Mouse (Mus musculus) G1E (cell line): Measurements from ENCODE around the gene Six2. TPM values are rescaled to one million over a fixed set of nuclear protein-coding genes. Genes with fewer than 3 reads are reported as not detected.

Experiments used
- ATAC-seq: 2 replicates; pipeline ENCODE4 v1.8.0; 2016; ENCODE audit warnings: mild to moderate bottlenecking; ENCODE audit not compliant: insufficient number of reproducible peaks, poor library complexity, low FRiP score, severe bottlenecking; ENCODE audit errors: extremely low read depth
- DNase-seq: peaks from one replicate; pipeline ENCODE4 v3.0.0; 2012; ENCODE audit warnings: low spot score
- H3K27me3 ChIP-seq: 2 replicates; pipeline ENCODE4 v1.6.1; 2012; ENCODE audit warnings: mild to moderate bottlenecking, low read length, inconsistent platforms; ENCODE audit not compliant: insufficient read depth
- H3K36me3 ChIP-seq: replicated peaks from 2 replicates; pipeline ENCODE3; 2012; ENCODE audit warnings: mild to moderate bottlenecking, inconsistent platforms
- H3K4me1 ChIP-seq: 2 replicates; pipeline ENCODE4 v1.6.1; 2012; ENCODE audit warnings: low read depth, low read length, inconsistent platforms, mixed read lengths; ENCODE audit not compliant: insufficient read depth
- H3K4me3 ChIP-seq: 2 replicates; pipeline ENCODE4 v1.5.1; 2012; ENCODE audit warnings: low read depth, mild to moderate bottlenecking, inconsistent platforms, low read length, moderate library complexity, mixed read lengths
- H3K9me3 ChIP-seq: replicated peaks from 2 replicates; pipeline ENCODE4 v1.6.1; 2012; ENCODE audit warnings: inconsistent platforms
- CTCF ChIP-seq: IDR thresholded peaks from 2 replicates; pipeline ENCODE4 v1.5.1; 2012; ENCODE audit warnings: low read depth, low read length, inconsistent platforms, mixed read lengths
- GATA1 ChIP-seq: IDR thresholded peaks from 2 replicates; pipeline ENCODE4 v1.6.1; 2012; ENCODE audit warnings: borderline replicate concordance, low read length, inconsistent platforms, mixed read lengths
- GATA2 ChIP-seq: IDR thresholded peaks from 2 replicates; pipeline ENCODE4 v1.6.1; 2012; ENCODE audit warnings: low read depth, low read length, inconsistent platforms, borderline replicate concordance
- POLR2AphosphoS5 ChIP-seq: IDR thresholded peaks from 2 replicates; pipeline ENCODE4 v1.6.1; 2012; ENCODE audit warnings: low read depth, low read length, inconsistent platforms; ENCODE audit not compliant: insufficient replicate concordance
- TAL1 ChIP-seq: conservative IDR thresholded peaks from 2 replicates; pipeline ENCODE4 v1.6.1; 2012; ENCODE audit warnings: low read depth, low read length, inconsistent platforms, mixed read lengths
- polyA plus RNA-seq: library from polyadenylated mRNA; stranded (reverse); fragments of >175 nt; gene quantifications from 2 replicates; pipeline ENCODE4 v1.2.3, GENCODE M21; 2012
- total RNA-seq, 2 experiments: library from RNA; stranded (forward) in 1 of 2; stranded (reverse) in 1 of 2; fragments of 200-1000 nt in 1 of 2; fragments of >200 nt in 1 of 2; fragmentation: Nextera tagmentation in 1 of 2; gene quantifications; 2 replicates each; pipeline ENCODE4 v1.2.3; 2014 to 2017

Six2 gene
- total and polyA plus RNA-seq, 3 experiments = not detected

DNA sequence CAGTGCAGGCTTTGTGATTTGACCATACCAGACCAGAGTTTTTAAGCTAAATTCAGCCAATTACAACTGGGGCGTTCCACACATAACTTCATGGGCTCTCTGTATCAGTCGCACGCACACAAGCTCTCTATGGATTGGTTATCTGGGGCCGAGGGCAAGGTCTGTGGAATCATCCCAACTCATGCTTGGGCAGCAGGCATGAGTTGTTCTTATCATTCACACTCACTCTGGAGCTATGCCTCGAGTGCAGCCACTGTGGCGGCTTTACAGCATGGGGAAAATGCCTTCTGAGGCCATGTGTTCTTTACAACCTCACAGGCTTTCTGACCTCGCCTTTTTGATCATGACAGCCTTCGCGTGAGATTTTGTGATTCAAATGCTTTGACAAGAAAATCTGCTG is 37.9 kb upstream of the Six2 start:
- no peak for TF ChIP-seq GATA1
- no peak for TF ChIP-seq TAL1
- TF ChIP-seq CTCF = no peak
- no peak for TF ChIP-seq POLR2AphosphoS5
- TF ChIP-seq GATA2 = no peak

DNA sequence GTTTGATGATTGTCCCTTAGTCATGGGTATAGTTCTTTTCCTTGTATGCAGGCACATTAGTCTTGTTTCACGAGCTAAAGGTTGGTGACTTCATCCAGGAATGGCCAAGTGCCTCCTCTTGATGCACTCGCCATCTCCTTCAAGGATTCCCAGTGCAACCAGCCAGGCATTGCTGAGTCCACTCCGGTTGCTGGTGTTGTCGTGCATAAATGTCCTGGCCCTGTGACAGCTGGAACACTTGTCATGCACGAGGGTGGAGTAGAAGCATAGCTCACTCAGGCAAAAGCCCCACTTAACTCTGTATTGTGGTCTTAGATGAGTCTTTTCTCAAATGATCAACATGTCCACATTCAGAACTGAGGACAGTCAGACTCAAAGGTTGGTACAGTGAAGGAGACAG is 35.1 kb upstream of the Six2 start:
- H3K27me3 ChIP-seq = peaks cover 7% of the 10 kb centered on the region; the same call in 1 of the 2 replicates
- ATAC-seq (no peak), DNase-seq (no peak)
- TF ChIP-seq GATA1 = no peak
- no peak for TF ChIP-seq POLR2AphosphoS5
- TF ChIP-seq TAL1 = no peak
- TF ChIP-seq CTCF = no peak
- no peak for TF ChIP-seq GATA2
- no peak overlapping the region for H3K4me3 ChIP-seq
- no peaks in the 10 kb centered on the region for H3K4me1 ChIP-seq
- H3K9me3 ChIP-seq = no peaks in the 10 kb centered on the region
- H3K36me3 ChIP-seq = no peaks in the 10 kb centered on the region

More for the DNA sequence above, 37.9 kb upstream of the Six2 start:
- no peak for ATAC-seq
- H3K9me3 ChIP-seq = no peaks in the 10 kb centered on the region
- H3K36me3 ChIP-seq = no peaks in the 10 kb centered on the region
- H3K4me3 ChIP-seq = no peak overlapping the region
- DNase-seq = no peak
- peaks cover 2% of the 10 kb centered on the region; the same call in 1 of the 2 replicates for H3K27me3 ChIP-seq
- H3K4me1 ChIP-seq = no peaks in the 10 kb centered on the region

DNA sequence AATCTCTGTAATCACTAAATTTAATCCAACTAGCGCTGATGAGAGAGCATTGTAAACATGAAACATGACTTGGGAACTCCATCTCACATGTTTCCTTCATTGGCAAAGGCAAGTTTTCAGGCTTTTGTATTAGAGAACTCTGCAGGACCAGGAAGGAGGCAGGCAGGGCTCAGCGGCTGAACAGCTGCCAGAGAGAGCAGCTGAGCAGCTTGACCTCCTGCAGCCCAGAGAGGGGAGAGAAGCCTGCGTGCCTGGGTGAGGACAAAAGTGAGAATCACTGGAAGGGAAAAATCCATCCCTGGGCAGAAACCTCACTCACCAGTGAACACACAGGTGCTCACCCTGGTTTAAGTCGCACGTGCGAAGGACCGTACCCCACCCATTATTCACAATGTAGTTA is 29.2 kb upstream of the Six2 start:
- Histone ChIP-seq H3K27me3 (peaks cover 6% of the 10 kb centered on the region; the same call in 1 of the 2 replicates), H3K9me3 (no peaks in the 10 kb centered on the region), H3K4me3 (no peak overlapping the region), H3K4me1 (no peaks in the 10 kb centered on the region), H3K36me3 (no peaks in the 10 kb centered on the region)
- ATAC-seq = no peak
- TF ChIP-seq GATA1 = no peak
- no peak for TF ChIP-seq GATA2
- TF ChIP-seq POLR2AphosphoS5 = no peak
- no peak for TF ChIP-seq CTCF
- TF ChIP-seq TAL1 = no peak
- no peak for DNase-seq

DNA sequence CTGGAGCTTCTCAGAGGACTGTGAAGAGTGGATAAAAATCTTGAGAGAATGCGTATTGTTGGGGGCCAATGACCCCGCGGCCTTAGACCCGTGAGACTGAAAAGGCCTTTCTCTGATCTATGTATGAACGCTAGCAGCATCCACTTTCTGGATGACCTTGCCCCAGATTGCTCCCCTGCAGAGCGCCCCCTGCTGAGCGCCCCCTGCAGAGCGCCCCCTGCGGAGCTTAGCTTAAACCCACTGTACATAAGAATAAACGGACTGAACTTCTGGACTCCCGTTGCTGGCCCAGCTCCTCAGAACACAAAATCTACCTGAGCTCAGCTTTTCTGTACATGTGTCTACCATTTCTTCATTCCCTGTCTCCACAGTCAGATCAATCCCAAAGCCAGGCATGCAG is 27.7 kb upstream of the Six2 start:
- H3K4me1 ChIP-seq = no peaks in the 10 kb centered on the region
- TF ChIP-seq GATA1 (no peak), GATA2 (no peak), POLR2AphosphoS5 (no peak), CTCF (no peak), TAL1 (no peak)
- ATAC-seq (no peak), DNase-seq (no peak)
- H3K36me3 ChIP-seq = no peaks in the 10 kb centered on the region
- H3K4me3 ChIP-seq = no peak overlapping the region
- H3K9me3 ChIP-seq = no peaks in the 10 kb centered on the region
- H3K27me3 ChIP-seq = peaks cover 9% of the 10 kb centered on the region; the same call in 1 of the 2 replicates

DNA sequence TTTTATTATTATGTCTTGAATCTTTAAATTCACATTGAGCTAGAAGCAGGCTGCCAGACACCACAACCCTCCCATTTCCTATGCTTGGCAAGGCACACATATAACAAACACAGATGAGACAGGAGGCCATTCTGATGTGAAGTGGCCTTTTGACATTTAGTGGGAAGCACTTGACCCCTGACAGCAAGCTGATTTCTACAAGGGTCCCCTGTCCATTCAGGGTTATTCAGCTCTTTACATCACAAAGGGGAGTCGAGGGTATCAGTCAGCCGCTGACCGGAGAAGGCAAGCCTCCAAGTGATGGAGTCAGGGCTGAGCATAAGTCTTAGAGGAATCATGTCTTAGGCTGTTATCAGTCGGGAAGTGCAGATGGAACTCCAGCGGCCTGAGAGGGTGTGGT is 26.3 kb upstream of the Six2 start:
- DNase-seq (no peak), ATAC-seq (no peak)
- H3K4me3 ChIP-seq = no peak overlapping the region
- no peaks in the 10 kb centered on the region for H3K9me3 ChIP-seq
- no peaks in the 10 kb centered on the region for H3K36me3 ChIP-seq
- TF ChIP-seq TAL1 (no peak), GATA2 (no peak), POLR2AphosphoS5 (no peak), GATA1 (no peak)
- no peaks in the 10 kb centered on the region for H3K4me1 ChIP-seq
- H3K27me3 ChIP-seq = peaks cover 9% of the 10 kb centered on the region; the same call in 1 of the 2 replicates

DNA sequence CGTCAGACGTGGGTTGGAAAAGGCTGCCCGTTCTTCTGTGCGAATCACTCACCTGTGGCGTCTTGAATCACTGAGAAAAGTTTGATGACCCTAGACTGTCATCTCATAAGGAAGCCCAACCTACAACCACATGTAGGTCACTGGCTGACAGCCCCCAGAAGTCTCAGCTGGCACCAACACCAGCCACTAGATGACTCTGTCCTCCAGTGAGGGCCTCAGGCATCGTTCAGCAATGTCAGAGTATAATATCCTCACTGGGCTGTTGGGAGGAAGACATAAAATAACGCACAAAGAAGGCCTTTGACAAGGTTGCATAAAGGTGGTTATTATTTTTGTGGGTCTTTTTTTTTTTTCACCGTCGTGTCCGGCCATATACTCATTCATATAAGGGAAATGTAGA is 24.8 kb upstream of the Six2 start:
- ATAC-seq = no peak
- TF ChIP-seq POLR2AphosphoS5 = no peak
- no peak for TF ChIP-seq GATA2
- TF ChIP-seq CTCF = no peak
- TF ChIP-seq TAL1 = no peak
- no peak for TF ChIP-seq GATA1

More for the DNA sequence above, 24.8 kb upstream of the Six2 start:
- H3K9me3 ChIP-seq = no peaks in the 10 kb centered on the region
- H3K4me1 ChIP-seq = no peaks in the 10 kb centered on the region
- peaks cover 4% of the 10 kb centered on the region; the same call in 1 of the 2 replicates for H3K27me3 ChIP-seq
- DNase-seq = no peak
- H3K4me3 ChIP-seq = no peak overlapping the region
- no peaks in the 10 kb centered on the region for H3K36me3 ChIP-seq
